Mouse (Mus musculus) heart, postnatal 4 days (tissue): ENCODE results near the gene Mettl26. TPM values are rescaled to one million over a fixed set of nuclear protein-coding genes. Genes with fewer than 3 reads are reported as not detected.

Experiments
- microRNA-seq, 2 experiments: library from miRNA; unstranded; fragments of <30 nt; microRNA quantifications; one replicate each; pipeline ENCODE4 v1.2.0; 2021 to 2022
- total RNA-seq, 2 experiments: library from RNA; stranded (reverse); gene quantifications; 2 replicates each; pipeline ENCODE4 v1.2.3; 2021

Mettl26 gene
- total RNA-seq, 2 experiments from 2014 or later, result 10.8 to 11.7 TPM

Small RNA genes within 50 kb of the gene (microRNA-seq; reads per million reads assigned to microRNA genes)
- 1.4 to 2.1 reads per million in 2 experiments for gene Mir3082

Other genes starting within 250 kb of the Mettl26 start
- gene Gng13, start 157.9 kb upstream of the Mettl26 start, total RNA-seq, result 1 to 10 TPM in 1 of 2 experiments, not detected in 1; 2.3 TPM
- 10 to 100 TPM; 12.6 to 13.6 TPM for gene Chtf18, start 147.7 kb upstream of the Mettl26 start, total RNA-seq
- 1 to 10 TPM; 5.4 to 6.6 TPM for gene Rpusd1, start 147.4 kb upstream of the Mettl26 start, total RNA-seq
- gene Mslnl, start 139.0 kb upstream of the Mettl26 start, total RNA-seq, result not detected
- gene Msln, start 120.7 kb upstream of the Mettl26 start, total RNA-seq, result 10 to 100 TPM; 38.4 to 43.3 TPM
- gene Narfl, start 101.3 kb upstream of the Mettl26 start, total RNA-seq, result 10 to 100 TPM; 41.7 to 46.9 TPM
- 10 to 100 TPM; 27.8 to 29.4 TPM for gene Haghl, start 89.4 kb upstream of the Mettl26 start, total RNA-seq
- not detected for gene Ccdc78, start 88.5 kb upstream of the Mettl26 start, total RNA-seq
- gene Fam173a, start 82.2 kb upstream of the Mettl26 start, total RNA-seq, result 10 to 100 TPM; 41.0 to 44.2 TPM
- 1 to 10 TPM in 1 of 2 experiments, under 1 TPM in 1; 0.86 to 1.2 TPM for gene AC134908.4, start 79.4 kb upstream of the Mettl26 start, total RNA-seq
- 10 to 100 TPM; 48.4 to 49.3 TPM for gene Metrn, start 77.9 kb upstream of the Mettl26 start, total RNA-seq
- 1 to 10 TPM in 1 of 2 experiments, under 1 TPM in 1; 0.93 to 1.2 TPM for gene Fbxl16, start 66.0 kb upstream of the Mettl26 start, total RNA-seq
- 10 to 100 TPM in 1 of 2 experiments, 1 to 10 TPM in 1; 10.0 to 12.3 TPM for gene Wdr24, start 51.4 kb upstream of the Mettl26 start, total RNA-seq
- 10 to 100 TPM; 34.7 to 37.4 TPM for gene Jmjd8, start 46.2 kb upstream of the Mettl26 start, total RNA-seq
- gene Stub1, start 41.7 kb upstream of the Mettl26 start, total RNA-seq, result 100 to 1,000 TPM; 149 to 158 TPM
- 1 to 10 TPM; 2.0 to 2.5 TPM for gene Rhbdl1, start 37.8 kb upstream of the Mettl26 start, total RNA-seq
- gene Gm20683, start 33.3 kb upstream of the Mettl26 start, total RNA-seq, result 1 to 10 TPM; 1.8 to 2.6 TPM
- 10 to 100 TPM; 77.1 to 78.4 TPM for gene Rhot2, start 30.2 kb upstream of the Mettl26 start, total RNA-seq
- 10 to 100 TPM; 14.4 to 15.1 TPM for gene Wdr90, start 13.6 kb upstream of the Mettl26 start, total RNA-seq
- gene Mcrip2, start 6.3 kb upstream of the Mettl26 start, total RNA-seq, result 100 to 1,000 TPM; 195 to 217 TPM
- gene Wfikkn1, start 5.8 kb downstream of the Mettl26 start, total RNA-seq, result 1 to 10 TPM in 1 of 2 experiments, under 1 TPM in 1; 0.70 to 1.1 TPM
- 10 to 100 TPM; 16.1 to 16.6 TPM for gene Rab40c, start 44.7 kb downstream of the Mettl26 start, total RNA-seq
- 10 to 100 TPM; 86.0 to 89.4 TPM for gene Pigq, start 69.9 kb downstream of the Mettl26 start, total RNA-seq
- gene Nhlrc4, start 69.9 kb downstream of the Mettl26 start, total RNA-seq, result not detected
- gene A930017K11Rik, start 77.5 kb downstream of the Mettl26 start, total RNA-seq, result not detected
- gene Capn15, start 110.7 kb downstream of the Mettl26 start, total RNA-seq, result 10 to 100 TPM; 13.0 to 16.7 TPM
- 10 to 100 TPM; 21.0 to 22.9 TPM for gene Rab11fip3, start 194.5 kb downstream of the Mettl26 start, total RNA-seq
- 10 to 100 TPM; 14.6 to 17.0 TPM for gene Decr2, start 215.3 kb downstream of the Mettl26 start, total RNA-seq
- 10 to 100 TPM; 10.3 to 10.8 TPM for gene Nme4, start 220.5 kb downstream of the Mettl26 start, total RNA-seq
- gene Tmem8, start 238.2 kb downstream of the Mettl26 start, total RNA-seq, result 1 to 10 TPM; 1.4 to 1.7 TPM
- 10 to 100 TPM; 92.7 to 94.3 TPM for gene Mrpl28, start 248.4 kb downstream of the Mettl26 start, total RNA-seq